Mouse (Mus musculus) megakaryocyte, embryonic 14.5 days (primary cell): ENCODE measurements around the gene Cks2.

Experiments
- FLI1 ChIP-seq: IDR thresholded peaks from 2 replicates; pipeline ENCODE4 v1.6.1; 2012; ENCODE audit warnings: low read length, inconsistent platforms, mixed read lengths
- GATA1 ChIP-seq: IDR thresholded peaks from 3 replicates; pipeline ENCODE4 v1.6.1; 2012; ENCODE audit warnings: mixed read lengths, low read length, inconsistent platforms, borderline replicate concordance

- no peak for TF ChIP-seq FLI1
- no peak for TF ChIP-seq GATA1
These were observed 14.5 kb downstream of the Cks2 start for GRCm38 (mm10) chr13:51659573-51659972.
